Mouse (Mus musculus) heart, postnatal 0 days (tissue): ENCODE results near the gene Grin2c.

ENCODE experiments used
- CTCF ChIP-seq: IDR thresholded peaks from 2 replicates; pipeline ENCODE4 v1.5.1; 2016; ENCODE audit warnings: antibody characterized with exemption, control low read depth, low read depth
- EP300 ChIP-seq: IDR thresholded peaks from 2 replicates; pipeline ENCODE4 v1.6.1; 2016; ENCODE audit warnings: antibody characterized with exemption, low read depth

DNA sequence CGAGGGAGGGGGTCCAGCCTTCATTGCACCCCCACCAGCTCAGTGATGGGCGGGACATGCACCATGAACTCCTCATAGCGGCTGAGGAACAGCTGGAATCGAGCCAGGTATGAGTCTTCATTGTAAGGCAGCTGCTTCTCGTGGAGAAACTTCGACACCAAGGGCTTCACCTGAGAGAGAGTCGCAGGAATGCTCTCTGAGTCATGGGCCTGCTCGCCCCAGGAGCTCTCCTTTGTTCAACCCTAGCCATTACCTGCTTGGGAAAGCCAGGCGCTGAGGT lies 16.4 kb upstream of the Grin2c start:
- no peak for TF ChIP-seq CTCF
- no peak for TF ChIP-seq EP300
